Mouse (Mus musculus) small intestine, adult 2 months (tissue): ENCODE measurements around the gene Hexdc.

Experiments
- CTCF ChIP-seq: fragments of 200-500 bp; IDR thresholded peaks from 2 replicates; pipeline ENCODE4 v1.5.1; 2012; ENCODE audit warnings: low read depth, mild to moderate bottlenecking, control low read depth, inconsistent platforms, low read length, moderate library complexity, mixed read lengths; ENCODE audit not compliant: insufficient replicate concordance, insufficient read length; ENCODE audit errors: extremely low read depth
- POLR2A ChIP-seq: fragments of 200-500 bp; IDR thresholded peaks from 2 replicates; pipeline ENCODE4 v1.6.1; 2012; ENCODE audit warnings: low read depth, mild to moderate bottlenecking, control low read depth, inconsistent platforms, low read length, moderate library complexity

DNA sequence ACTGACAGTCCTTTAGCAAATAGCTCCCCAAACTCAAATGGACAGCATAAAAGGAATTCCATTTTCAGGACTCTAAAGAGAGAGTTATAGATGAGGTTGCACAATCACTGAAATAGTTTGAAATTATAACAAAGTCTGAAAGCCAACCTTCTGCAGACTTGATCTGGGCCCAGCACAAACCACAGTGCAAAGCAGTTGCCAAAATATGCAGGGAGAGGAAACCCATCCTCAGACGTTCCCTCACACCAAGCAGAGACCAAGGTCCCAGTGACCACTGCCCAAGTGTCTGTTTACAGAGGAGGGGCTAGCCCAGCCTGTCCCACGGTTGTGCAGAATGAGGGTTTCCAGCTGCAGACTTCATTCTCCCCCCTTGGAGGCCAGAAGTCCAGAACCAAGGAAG is 5.6 kb upstream of the Hexdc start:
- no peak for TF ChIP-seq CTCF
- no peak for TF ChIP-seq POLR2A
